Comparison of ENCODE assay signal across 9 mouse cellular contexts in the genomic region with DNA sequence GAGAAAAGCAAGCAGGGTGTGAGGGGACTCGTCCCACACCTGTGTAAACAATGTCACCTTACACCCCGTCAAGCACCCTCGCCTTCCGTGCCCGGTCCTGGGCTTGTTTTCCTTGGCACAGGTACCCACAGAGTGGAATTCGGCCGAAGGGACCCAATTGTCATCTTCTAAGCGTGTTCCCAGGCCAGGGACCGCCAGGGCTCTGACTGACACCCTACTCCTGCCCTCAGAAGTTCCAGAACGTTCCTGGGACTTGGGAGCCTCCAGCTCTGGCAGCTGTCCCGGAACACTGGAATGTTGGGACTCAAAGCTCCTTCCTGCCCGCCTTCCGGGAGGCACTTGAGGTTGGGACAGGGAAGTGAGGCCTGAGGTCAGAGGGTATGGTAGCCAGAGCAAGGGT.
A peak's percentile ranks its signal among the peaks of the same experiment; 100 is the strongest.
DNase-seq lines count a peak whose midpoint lies in the region; ATAC-seq lines count a peak whose summit lies in the region.
"Had no signal": no experiment of that assay in that cellular context is flagged by ENCODE, and none has a peak within 500 bp of the region (broad histone marks: within the 10 kb centered on the region; RNA-seq: fewer than 3 reads in every experiment).

No protein-coding gene starts in this region.

- H3K4me1 ChIP-seq in kidney, embryonic 14.5 days (ENCODE audit: control insufficient read depth, insufficient read depth, low read length) = peaks cover 31% of the 10 kb centered on the region
- H3K4me1 ChIP-seq in embryonic facial prominence, embryonic 15.5 days = peaks cover 61% of the 10 kb centered on the region

- peak; percentile 86 for DNase-seq in kidney, adult 18-20 months
- peak; percentile 68 to 74 for DNase-seq in heart, postnatal 36 days
- peak; percentile 88 for DNase-seq in lung, postnatal 10 days
- no peak for DNase-seq in cerebellum, adult 9-11 months
- DNase-seq in urinary bladder, postnatal 25 days (ENCODE audit: low spot score) = no peak

- WGBS in kidney, embryonic 14.5 days = 47% methylated on average over 13 of the region's 13 CpGs
- 61% methylated on average over 13 of the region's 13 CpGs for WGBS in embryonic facial prominence, embryonic 15.5 days

- no peak overlapping the region for H3K4me3 ChIP-seq in kidney, embryonic 14.5 days (ENCODE audit: low read length)
- H3K4me3 ChIP-seq in embryonic facial prominence, embryonic 15.5 days (replicated peaks) = no peak overlapping the region

- intact Hi-C loops in heart, postnatal 36 days (cut with DNase I) = no loop called here

- no peaks in the 10 kb centered on the region for H3K36me3 ChIP-seq in kidney, embryonic 14.5 days (ENCODE audit: control insufficient read depth, insufficient read depth, low read length)
- no peaks in the 10 kb centered on the region for H3K36me3 ChIP-seq in embryonic facial prominence, embryonic 15.5 days

- no peak for ATAC-seq in kidney, embryonic 14.5 days (ENCODE audit: low FRiP score, low TSS enrichment)
- ATAC-seq in embryonic facial prominence, embryonic 15.5 days (ENCODE audit: insufficient number of reproducible peaks, low FRiP score, low TSS enrichment, low read depth) = no peak
- ATAC-seq in granulocyte monocyte progenitor cell, adult 5-6 weeks (replicated peaks; ENCODE audit: poor library complexity, severe bottlenecking) = no peak

- H3K9ac ChIP-seq in kidney, embryonic 14.5 days (ENCODE audit: low read depth, low read length) = no peak overlapping the region
- H3K9ac ChIP-seq in embryonic facial prominence, embryonic 15.5 days = no peak overlapping the region

- H3K27me3 ChIP-seq in kidney, embryonic 14.5 days (ENCODE audit: control insufficient read depth, insufficient read depth, low read length) = no peaks in the 10 kb centered on the region
- no peaks in the 10 kb centered on the region for H3K27me3 ChIP-seq in embryonic facial prominence, embryonic 15.5 days

- no peak overlapping the region for H3K27ac ChIP-seq in kidney, embryonic 14.5 days (ENCODE audit: low read depth, low read length)
- H3K27ac ChIP-seq in embryonic facial prominence, embryonic 15.5 days (replicated peaks) = peak overlapping the region; percentile 69

- no peaks in the 10 kb centered on the region for H3K9me3 ChIP-seq in kidney, embryonic 14.5 days (ENCODE audit: control insufficient read depth, low read length)
- no peaks in the 10 kb centered on the region for H3K9me3 ChIP-seq in embryonic facial prominence, embryonic 15.5 days (replicated peaks)

- H3K4me2 ChIP-seq in kidney, embryonic 14.5 days (replicated peaks; ENCODE audit: low read depth, low read length) = no peak overlapping the region
- H3K4me2 ChIP-seq in embryonic facial prominence, embryonic 15.5 days (replicated peaks) = no peak overlapping the region
- H3K4me2 ChIP-seq: midbrain, embryonic 11.5 days had no signal

Comparison
In these comparisons a context has a peak if more than half of its experiments do, and no peak if none do; other contexts are left out.
1. DNase-seq: peak in kidney, adult 18-20 months (single experiment), heart, postnatal 36 days (2 of 2) and lung, postnatal 10 days (single experiment); none in cerebellum, adult 9-11 months (single experiment) and urinary bladder, postnatal 25 days (single experiment).